Mouse (Mus musculus) skeletal muscle tissue, adult 2 months (tissue): ENCODE results near the gene Tex52.

ENCODE experiments used
- DNase-seq: peaks from one replicate; pipeline ENCODE4 v3.0.0-alpha.2; 2012; ENCODE audit warnings: low read depth, low spot score

The Tex52 gene

DNA sequence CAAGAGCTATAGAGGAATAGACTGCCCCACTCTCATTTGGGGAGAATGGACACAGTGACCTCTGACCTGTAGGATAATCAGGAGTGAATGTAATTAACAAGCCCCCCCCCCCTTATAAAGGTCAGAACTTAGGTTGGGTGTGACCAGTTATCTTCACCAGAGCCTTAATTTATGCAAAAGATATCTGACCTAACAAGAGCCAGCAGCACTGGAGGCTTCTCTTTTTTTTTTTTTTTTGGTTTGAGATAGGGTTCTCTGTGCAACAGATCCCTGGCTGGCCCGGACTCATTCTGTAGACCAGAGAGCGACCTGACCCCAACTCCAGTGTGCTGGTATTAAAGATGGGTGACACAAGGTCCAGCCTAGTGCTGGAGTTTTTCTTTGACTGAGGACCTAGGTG is 54.0 kb downstream of the Tex52 start:
- DNase-seq: no peak

DNA sequence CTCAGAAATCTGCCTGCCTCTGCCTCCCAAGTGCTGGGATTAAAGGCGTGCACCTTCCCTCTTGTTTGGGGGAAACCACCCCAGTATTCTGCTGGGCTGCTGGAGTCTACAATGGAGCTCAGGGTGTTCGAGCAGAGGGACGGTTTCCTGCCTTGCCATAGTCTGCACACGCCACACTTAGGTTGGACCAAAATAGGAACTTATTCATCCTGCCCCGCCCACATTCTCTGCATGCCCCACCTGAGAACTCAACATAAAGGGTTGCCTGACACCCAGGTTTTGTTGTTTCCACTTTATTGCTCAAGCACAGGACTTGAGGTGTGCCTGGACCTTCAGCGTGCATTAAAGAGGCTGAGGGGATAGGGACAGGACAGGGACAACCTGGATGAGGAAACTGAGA is 54.6 kb downstream of the Tex52 start:
- DNase-seq: no peak

DNA sequence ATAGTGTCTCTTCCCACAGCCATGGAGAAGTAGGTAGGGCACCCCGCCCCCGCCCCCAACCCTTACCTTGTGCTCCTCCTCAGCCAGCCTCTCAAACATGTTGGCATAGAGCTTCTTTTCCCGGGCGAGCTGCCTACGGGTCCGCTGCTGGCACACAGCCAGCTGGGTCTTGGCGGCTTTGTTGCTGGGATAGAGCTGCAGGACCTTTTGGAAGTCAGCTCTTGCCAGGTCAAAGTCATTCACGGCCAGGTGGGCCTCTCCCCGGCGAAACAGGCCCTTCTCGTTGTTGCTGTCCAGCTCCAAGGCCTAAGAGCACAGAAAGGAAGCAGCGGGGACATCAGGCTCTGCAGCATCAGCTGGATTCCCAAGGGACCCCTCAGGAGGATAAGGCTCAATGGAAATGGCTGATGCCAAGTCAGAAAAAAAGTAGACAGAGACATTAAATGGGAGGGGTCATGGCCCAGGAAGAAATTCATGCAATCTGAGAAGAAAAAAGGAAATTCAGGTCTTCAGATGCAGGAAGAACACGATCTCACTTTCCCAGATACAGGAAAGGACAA is 57.2 kb downstream of the Tex52 start:
- no peak for DNase-seq

DNA sequence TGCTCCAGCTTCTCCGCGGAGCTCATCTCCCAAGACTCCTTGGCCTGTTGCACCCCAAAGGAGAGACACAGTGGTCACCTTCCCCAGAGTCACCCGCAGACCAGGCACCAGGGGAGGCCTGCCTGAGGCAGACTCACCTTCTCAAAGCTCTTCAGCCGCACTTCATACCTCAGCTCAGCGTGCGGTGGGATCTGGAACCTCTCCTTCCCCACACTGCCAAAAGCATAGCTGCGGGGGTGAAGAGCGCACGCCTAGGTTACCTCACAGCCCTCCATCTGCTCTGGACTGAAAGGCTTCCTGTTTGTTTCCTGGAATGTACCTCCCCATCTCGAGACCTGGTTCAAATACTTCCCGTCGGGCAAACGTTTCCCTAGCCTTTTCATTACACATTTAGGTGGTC is 58.3 kb downstream of the Tex52 start:
- DNase-seq: no peak
